Mouse (Mus musculus) inflammation-experienced regulatory T-cells, adult 16 weeks (primary cell): Measurements from ENCODE around the gene Gm3893. TPM values are rescaled to one million over a fixed set of nuclear protein-coding genes. Genes with fewer than 3 reads are reported as not detected.

Source experiments
- polyA plus RNA-seq: library from polyadenylated mRNA; unstranded; fragments of 100-300 nt; shearing (Covaris generic); gene quantifications from one replicate; pipeline ENCODE4 v1.2.1, GENCODE M21; 2017

Gm3893 gene
- not detected for polyA plus RNA-seq

DNA sequence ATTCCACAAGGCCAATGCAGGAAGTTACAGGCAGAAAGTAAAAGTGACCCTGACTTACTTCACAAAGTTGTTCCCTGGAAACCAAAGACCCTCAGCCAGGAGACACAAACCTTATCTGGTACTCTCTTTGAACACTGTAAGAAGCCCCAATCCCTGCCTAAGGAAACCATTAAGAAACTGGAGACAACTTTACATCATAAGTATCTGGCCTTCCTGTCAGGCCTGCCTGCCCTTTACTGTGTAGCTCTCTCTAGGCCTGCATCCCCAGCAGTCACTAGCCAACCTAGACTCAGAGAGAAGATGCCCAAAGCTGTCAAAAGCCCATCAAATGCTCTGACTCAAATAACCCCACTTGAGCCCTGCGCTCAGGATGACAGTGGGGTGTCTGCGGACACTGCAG, at the start of gene Gm3893:
TSS of gene Gm3893 (plus strand) at position 301 of the 400 bp plus-strand sequence.

DNA sequence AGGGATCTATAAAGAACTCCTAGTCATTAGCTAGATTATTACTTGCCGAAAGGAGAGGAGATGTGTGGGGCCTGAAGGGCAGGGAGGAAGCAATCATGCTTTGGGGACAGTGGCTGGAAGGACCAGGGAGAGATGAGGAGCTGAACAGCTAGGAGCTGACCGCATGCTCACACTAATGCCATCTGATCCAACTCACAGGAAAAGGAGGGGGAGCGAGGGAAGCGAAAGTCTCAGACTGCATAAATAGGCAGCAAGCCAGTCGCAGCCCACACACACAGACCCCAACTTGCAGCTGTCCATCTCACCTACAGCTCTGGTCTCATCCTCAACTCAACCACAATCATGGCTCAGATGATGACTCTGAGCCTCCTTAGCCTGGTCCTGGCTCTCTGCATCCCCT, 23.5 kb downstream of the Gm3893 start, which contains the start of gene Gm13304:
TSS of gene Gm13304 (plus strand) at position 301 of the 400 bp plus-strand sequence.

Other genes starting within 250 kb of the Gm3893 start
- gene Gm21541, start 187.6 kb upstream of the Gm3893 start, polyA plus RNA-seq: not detected
- 2.4 TPM for gene Gm20878, start 149.6 kb upstream of the Gm3893 start, polyA plus RNA-seq
- gene Fam205a4, start 125.1 kb upstream of the Gm3893 start, polyA plus RNA-seq: 0.10 TPM
- gene Gm21093, start 56.5 kb upstream of the Gm3893 start, polyA plus RNA-seq: not detected
- gene Gm13304, start 23.6 kb downstream of the Gm3893 start, polyA plus RNA-seq: not detected
- gene Gm13306, start 62.2 kb downstream of the Gm3893 start, polyA plus RNA-seq: not detected
- gene Gm13305, start 77.4 kb downstream of the Gm3893 start, polyA plus RNA-seq: not detected
- not detected for gene Gm10600, start 149.4 kb downstream of the Gm3893 start, polyA plus RNA-seq
- gene Ccl21b, start 164.6 kb downstream of the Gm3893 start, polyA plus RNA-seq: not detected
- not detected for gene Gm21953, start 203.1 kb downstream of the Gm3893 start, polyA plus RNA-seq
- not detected for gene Fam205a3, start 227.1 kb downstream of the Gm3893 start, polyA plus RNA-seq